Mouse (Mus musculus) stomach, embryonic 15.5 days (tissue): ENCODE results near the gene Ncstn. TPM values are rescaled to one million over a fixed set of nuclear protein-coding genes. Genes with fewer than 3 reads are reported as not detected.

Experiments used
- ATAC-seq: fragments of 200-750 bp; cut with Nextera tagmentation; 2 replicates; pipeline ENCODE4 v1.8.0; 2017; ENCODE audit warnings: low read depth, moderate number of reproducible peaks, moderate TSS enrichment; ENCODE audit not compliant: insufficient read depth, low FRiP score
- H3K27ac ChIP-seq: fragments of 300-500 bp; sonication (generic); 2 replicates; pipeline ENCODE4 v1.5.1; 2015; ENCODE audit warnings: mild to moderate bottlenecking, inconsistent platforms
- H3K27me3 ChIP-seq: fragments of 300-500 bp; sonication (generic); replicated peaks from 2 replicates; pipeline ENCODE4 v1.6.1; 2015; ENCODE audit warnings: inconsistent platforms
- H3K36me3 ChIP-seq: fragments of 300-500 bp; sonication (generic); 2 replicates; pipeline ENCODE4 v1.6.1; 2015; ENCODE audit warnings: inconsistent platforms
- H3K4me1 ChIP-seq: fragments of 300-500 bp; sonication (generic); 2 replicates; pipeline ENCODE4 v1.6.1; 2015; ENCODE audit warnings: inconsistent platforms
- H3K4me2 ChIP-seq: fragments of 300-500 bp; sonication (generic); 2 replicates; pipeline ENCODE4 v1.6.1; 2015; ENCODE audit warnings: mild to moderate bottlenecking, inconsistent platforms
- H3K4me3 ChIP-seq: fragments of 300-500 bp; sonication (generic); replicated peaks from 2 replicates; pipeline ENCODE4 v1.5.1; 2015; ENCODE audit warnings: inconsistent platforms
- H3K9ac ChIP-seq: fragments of 300-500 bp; sonication (generic); 2 replicates; pipeline ENCODE4 v1.6.1; 2015; ENCODE audit warnings: inconsistent platforms
- H3K9me3 ChIP-seq: fragments of 300-500 bp; sonication (generic); 2 replicates; pipeline ENCODE4 v1.6.1; 2016; ENCODE audit warnings: inconsistent platforms
- WGBS: fragments of 180-500 bp; shearing (Covaris S2); methylation state at CpG from one replicate; pipeline ENCODE4 v1.1.7; 2015; 5-methylcytosine and 5-hydroxymethylcytosine counted together
- polyA plus RNA-seq: library from polyadenylated mRNA; unstranded; fragments of >200 nt; fragmentation: Nextera tagmentation; extraction: Ambion mirVana; gene quantifications from 2 replicates; pipeline ENCODE4 v1.2.1, GENCODE M21; 2015

Ncstn gene
- polyA plus RNA-seq, 1 experiment from 2014 or later: 114 TPM

DNA sequence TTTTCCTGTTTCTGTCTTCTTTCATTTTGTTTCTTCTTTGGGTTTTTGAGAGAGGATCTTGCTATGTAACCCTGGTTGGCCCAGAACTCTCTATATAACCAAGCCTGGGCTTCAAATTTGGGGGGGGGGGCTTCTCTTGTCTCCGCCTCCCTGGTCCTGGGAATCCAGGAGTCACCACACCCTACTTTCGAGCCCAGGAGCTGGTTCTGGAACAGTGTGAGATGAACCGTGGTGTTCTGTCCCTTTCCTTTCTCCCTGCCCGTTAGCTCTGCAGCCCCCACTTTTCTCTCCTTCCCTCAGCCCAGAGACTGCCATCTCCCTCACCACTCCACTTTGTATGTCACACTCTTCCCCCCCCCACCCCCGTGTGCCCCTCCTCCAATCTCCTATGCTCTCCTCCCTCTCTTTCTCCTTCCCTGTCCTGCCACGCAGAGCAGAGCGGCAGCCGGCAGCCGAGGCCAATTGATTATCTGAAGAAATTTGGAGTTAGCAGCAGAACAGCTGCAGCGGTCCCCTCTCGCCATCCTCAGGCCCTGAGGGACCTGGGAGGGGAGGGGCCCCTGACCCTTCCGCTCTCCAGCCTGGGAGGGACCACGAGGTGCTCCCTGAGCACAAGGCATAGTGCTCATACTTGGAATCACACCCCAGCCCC lies 33.3 kb downstream of the Ncstn start:
- 32% methylated on average over 13 of the region's 13 CpGs for WGBS
- ATAC-seq: no peak
- Histone ChIP-seq H3K4me2 (no peak overlapping the region), H3K36me3 (no peaks in the 10 kb centered on the region), H3K9ac (no peak overlapping the region), H3K9me3 (no peaks in the 10 kb centered on the region), H3K27ac (no peak overlapping the region), H3K4me3 (no peak overlapping the region), H3K4me1 (peaks cover 6% of the 10 kb centered on the region; the same call in 1 of the 2 replicates), H3K27me3 (peaks cover 22% of the 10 kb centered on the region)

DNA sequence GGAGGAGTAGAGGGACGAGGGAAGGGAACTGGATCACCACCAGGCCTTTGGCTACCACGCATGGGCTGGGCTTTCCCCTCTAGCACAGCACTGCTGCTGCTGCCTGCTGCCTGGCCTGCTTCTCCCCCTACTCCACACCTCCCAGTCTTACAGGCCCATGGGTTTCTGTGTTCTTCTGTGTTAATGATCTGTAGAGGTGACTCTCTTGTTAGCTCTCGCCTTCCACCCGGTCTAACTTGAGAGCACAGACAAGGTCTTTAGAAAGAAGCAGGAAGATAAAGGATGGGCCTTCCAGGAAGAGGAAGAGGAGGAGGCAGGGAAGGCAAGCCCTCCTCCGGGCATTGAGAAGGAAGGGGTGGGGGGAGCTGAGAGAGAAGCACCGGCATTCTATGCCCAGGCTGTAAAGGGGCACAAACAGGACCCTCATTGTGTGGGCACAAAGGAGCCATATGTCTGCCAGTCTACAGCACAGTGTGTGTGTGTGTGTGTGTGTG lies 34.3 kb downstream of the Ncstn start:
- Histone ChIP-seq H3K27me3 (peaks cover 13% of the 10 kb centered on the region), H3K9ac (no peak overlapping the region), H3K4me3 (no peak overlapping the region), H3K4me1 (no peaks in the 10 kb centered on the region), H3K4me2 (peak overlapping the region; percentile 13; the same call in 1 of the 2 replicates), H3K9me3 (no peaks in the 10 kb centered on the region), H3K27ac (0 out of 2 replicates have a peak overlapping the region, but pooled peaks have one; percentile 48), H3K36me3 (no peaks in the 10 kb centered on the region)
- ATAC-seq: peak; percentile 30; the same call in 1 of the 2 replicates
- 32% methylated on average over 6 of the region's 6 CpGs for WGBS

DNA sequence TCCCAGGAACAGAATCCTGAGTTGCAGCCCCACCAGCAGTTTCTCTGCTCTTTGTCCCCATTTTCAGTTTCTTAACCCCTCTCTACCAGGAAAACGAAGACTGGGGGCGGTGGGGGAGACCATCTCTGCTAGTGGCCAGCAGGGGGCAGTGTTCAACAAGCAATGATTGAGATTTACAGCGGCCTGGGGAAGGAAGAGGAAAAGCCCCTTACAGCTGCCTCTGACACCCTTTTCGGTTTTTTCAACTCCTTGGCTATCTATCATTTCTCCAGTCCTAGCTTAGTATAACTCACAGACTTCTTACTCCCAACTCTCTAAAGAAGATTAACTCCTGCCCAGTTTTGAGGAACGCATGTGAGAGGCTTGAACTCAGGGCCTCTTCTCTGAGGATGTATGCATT lies 35.7 kb downstream of the Ncstn start:
- Histone ChIP-seq H3K9me3 (no peaks in the 10 kb centered on the region), H3K4me2 (no peak overlapping the region), H3K9ac (no peak overlapping the region), H3K27me3 (no peaks in the 10 kb centered on the region), H3K4me1 (no peaks in the 10 kb centered on the region), H3K36me3 (no peaks in the 10 kb centered on the region), H3K4me3 (no peak overlapping the region), H3K27ac (no peak overlapping the region)
- 8% methylated on average over 5 of the region's 5 CpGs for WGBS
- ATAC-seq: 0 out of 2 replicates have a peak, but pooled peaks have one; percentile 9

DNA sequence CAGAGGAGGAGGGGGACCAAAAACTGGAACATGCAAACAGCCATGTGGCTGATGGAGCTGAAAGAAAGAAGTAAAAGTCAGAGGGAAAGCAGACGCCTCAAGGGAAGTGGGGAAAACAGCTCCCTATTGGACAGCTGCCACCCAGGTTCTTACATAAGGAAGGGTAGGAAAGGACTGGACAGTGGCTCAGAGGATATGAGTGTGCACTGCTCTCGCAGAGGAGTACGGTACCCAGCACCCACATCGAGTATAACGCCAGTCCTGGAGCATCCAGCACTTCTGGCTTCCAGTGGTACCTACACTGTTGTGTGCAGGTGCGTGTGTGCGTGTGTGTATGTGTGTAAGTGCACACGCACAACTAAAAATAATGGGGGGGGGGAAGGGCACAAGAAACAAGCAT lies 36.2 kb downstream of the Ncstn start:
- no peak for ATAC-seq
- Histone ChIP-seq H3K36me3 (no peaks in the 10 kb centered on the region), H3K4me1 (no peaks in the 10 kb centered on the region), H3K4me3 (no peak overlapping the region), H3K9ac (no peak overlapping the region), H3K9me3 (no peaks in the 10 kb centered on the region), H3K27ac (no peak overlapping the region), H3K27me3 (no peaks in the 10 kb centered on the region), H3K4me2 (no peak overlapping the region)
- WGBS: 70% methylated on average over 8 of the region's 8 CpGs

DNA sequence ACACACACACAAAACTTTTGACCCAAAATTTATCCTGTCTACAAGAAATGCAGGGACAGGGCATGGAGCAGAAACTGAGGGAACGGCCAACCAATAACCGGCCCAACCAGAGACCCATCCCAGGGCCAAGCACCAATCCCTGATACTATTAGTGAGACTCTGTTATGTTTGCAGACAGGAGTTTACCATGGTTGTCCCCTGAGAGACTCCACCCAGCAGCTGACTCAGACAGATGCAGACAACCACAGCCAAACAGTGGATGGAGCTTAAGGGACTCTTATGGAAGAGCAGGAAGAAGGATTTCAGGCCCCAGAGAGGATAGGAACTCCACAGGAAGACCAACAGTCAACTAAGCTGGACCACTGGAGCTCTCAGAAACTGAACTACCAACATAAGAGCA lies 52.7 kb downstream of the Ncstn start:
- Histone ChIP-seq H3K27me3 (no peaks in the 10 kb centered on the region), H3K9ac (no peak overlapping the region), H3K4me1 (peaks cover 12% of the 10 kb centered on the region), H3K4me2 (no peak overlapping the region), H3K4me3 (no peak overlapping the region), H3K36me3 (no peaks in the 10 kb centered on the region), H3K9me3 (no peaks in the 10 kb centered on the region), H3K27ac (no peak overlapping the region)
- WGBS: 81% methylated on average over 2 of the region's 2 CpGs
- ATAC-seq: no peak

DNA sequence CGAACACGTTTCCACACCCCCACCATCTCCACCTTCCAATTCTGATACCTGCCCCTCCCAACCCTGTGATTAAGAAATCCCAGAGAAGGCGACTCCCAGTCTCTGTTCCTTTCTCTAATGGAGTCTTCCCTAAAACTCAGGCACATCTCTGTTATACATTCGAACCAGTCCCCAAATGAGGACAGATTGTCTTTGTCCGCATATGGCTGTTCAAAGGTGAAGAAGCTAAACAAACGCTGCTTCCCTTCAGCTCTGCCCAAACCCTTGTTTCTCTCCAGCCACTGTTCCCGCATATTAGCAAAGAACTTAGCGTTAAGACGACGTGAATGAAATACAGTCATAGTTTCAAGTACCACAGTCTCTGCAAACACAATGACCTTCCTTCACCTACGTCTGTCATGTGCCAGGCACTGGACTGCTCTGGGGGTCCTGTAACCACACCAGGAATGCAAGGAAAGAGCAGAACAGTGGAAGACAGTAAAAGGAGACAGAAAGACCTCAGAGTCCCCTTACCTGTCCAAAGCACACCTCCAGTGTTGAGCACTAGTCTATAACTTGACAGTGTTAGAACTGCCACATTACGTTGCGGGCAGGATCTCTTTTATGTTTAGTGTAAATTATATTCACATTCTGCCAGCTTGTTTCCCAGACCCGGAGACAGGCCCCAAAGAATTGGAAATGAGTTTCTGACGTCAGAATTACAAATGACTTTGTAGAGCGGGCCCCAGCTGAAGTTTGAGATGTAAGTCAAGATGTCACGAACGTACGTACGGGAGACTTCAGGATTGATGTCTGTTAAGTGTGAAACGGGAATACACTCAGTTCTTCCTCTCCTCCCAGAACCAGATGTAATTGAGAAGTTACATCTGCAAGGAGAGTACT lies 54.0 kb downstream of the Ncstn start, which contains the start of gene Vangl2:
TSS of gene Vangl2 (minus strand) at position 51 of the 882 bp plus-strand sequence.
- peak within 1 kb of the TSS; percentile 86 for H3K27ac ChIP-seq
- H3K9me3 ChIP-seq: no peaks in the 10 kb centered on the region
- no peak for ATAC-seq
- peak within 1 kb of the TSS; percentile 89 for H3K4me3 ChIP-seq
- no peaks in the 10 kb centered on the region for H3K36me3 ChIP-seq
- no peak within 1 kb of the TSS; the same call in 1 of the 2 replicates for H3K9ac ChIP-seq
- no peaks in the 10 kb centered on the region for H3K27me3 ChIP-seq
- peak within 1 kb of the TSS; percentile 73 for H3K4me2 ChIP-seq
- H3K4me1 ChIP-seq: peaks cover 19% of the 10 kb centered on the region
- WGBS: 50% methylated on average over 21 of the region's 21 CpGs

DNA sequence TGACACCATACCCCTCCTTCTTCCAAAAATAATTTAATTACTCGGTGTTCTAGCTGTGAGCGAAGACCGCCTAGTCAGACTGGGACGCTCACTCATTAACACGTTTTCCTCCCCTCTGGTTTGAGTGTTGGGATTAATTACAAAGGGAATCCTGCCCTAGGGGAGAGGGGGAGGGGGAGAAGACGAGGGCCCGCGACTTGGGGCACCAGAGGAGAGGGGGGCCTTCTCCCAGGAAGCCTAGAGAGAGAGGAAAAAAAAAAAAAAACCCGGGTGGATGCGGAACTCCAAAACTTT lies 54.8 kb downstream of the Ncstn start:
- ATAC-seq: no peak
- H3K4me1 ChIP-seq: peaks cover 19% of the 10 kb centered on the region
- no peaks in the 10 kb centered on the region for H3K9me3 ChIP-seq
- H3K4me2 ChIP-seq: peak overlapping the region; percentile 73
- H3K36me3 ChIP-seq: no peaks in the 10 kb centered on the region
- H3K27me3 ChIP-seq: no peaks in the 10 kb centered on the region
- peak overlapping the region; percentile 86; the same call in 1 of the 2 replicates for H3K27ac ChIP-seq
- WGBS: 26% methylated on average over 10 of the region's 10 CpGs
- peak overlapping the region; percentile 89 for H3K4me3 ChIP-seq
- no peak overlapping the region for H3K9ac ChIP-seq

DNA sequence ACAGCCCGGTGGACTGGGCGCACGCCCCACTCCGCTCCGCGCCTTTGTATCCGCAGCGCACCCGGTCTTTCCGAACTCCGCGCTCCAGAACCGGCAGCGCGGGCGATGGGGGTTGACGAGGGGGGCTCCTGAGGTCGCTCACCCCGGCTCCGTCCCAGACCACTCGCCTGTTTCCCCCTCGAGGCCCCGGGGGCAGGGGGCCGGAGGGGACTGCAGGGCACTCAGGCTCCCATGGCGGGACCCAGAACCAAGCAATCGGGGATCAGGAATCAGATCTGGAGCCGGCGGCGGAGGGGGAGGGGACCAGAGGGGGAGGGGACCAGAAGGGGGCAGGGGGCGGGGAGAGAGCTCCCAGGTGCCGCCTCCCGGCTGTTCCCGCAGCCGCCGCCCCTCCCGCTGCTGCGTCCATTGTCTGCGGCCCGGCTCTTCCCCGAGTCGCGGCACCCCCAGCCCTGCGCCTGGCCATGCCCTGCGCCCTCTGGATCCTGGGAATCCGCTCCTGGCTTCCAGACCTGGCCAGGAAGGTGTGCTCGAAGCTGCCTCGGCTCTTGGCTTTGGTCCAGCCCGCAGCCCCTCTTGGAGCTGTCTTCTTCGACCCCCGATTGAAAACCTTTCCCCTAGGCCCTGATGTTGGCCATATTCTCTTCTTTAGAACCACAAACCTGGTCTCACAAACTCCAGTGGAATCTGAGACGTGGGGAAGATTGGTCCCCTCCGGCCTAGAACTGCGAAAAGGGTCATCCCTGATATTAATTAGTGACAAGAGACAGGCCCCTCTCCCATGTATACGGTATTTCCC lies 55.4 kb downstream of the Ncstn start:
- H3K9me3 ChIP-seq: no peaks in the 10 kb centered on the region
- H3K36me3 ChIP-seq: no peaks in the 10 kb centered on the region
- H3K4me1 ChIP-seq: peaks cover 25% of the 10 kb centered on the region
- WGBS: 1% methylated on average over 49 of the region's 54 CpGs
- ATAC-seq: peak; percentile 86
- peak overlapping the region; percentile 86 for H3K27ac ChIP-seq
- H3K4me3 ChIP-seq: peak overlapping the region; percentile 89
- peak overlapping the region; percentile 80 for H3K9ac ChIP-seq
- H3K4me2 ChIP-seq: peak overlapping the region; percentile 73
- H3K27me3 ChIP-seq: no peaks in the 10 kb centered on the region

DNA sequence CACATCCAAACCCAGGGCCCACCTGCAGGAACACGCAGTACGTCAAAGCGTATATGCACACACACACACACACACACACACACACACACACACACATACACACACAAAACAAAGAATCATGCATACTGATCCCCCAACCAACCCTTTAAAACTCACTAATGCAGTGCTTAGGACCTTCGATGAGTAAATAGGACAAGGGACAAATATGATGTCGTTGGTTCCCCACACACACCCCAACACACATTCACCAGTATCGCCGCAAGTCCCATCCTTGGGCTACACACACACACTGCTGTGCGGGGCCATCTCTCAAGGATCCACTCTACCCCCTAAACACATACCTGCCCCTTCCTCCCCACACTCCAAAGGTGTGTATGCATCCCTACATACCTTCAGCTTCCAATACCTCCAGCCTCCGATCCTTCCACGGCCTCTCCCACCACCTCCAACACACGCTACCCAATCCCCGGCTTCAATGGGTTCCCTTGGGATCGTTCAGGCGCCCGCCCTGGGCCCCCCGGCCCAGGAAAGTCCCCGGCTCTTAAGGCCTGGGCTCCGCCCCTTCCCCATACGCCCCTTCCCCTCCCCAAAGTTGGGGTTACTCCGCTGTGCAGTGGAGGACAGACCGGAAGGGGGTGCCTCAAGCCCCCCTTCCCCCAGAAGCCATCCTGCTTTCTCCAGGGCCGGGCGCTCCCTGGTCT lies 56.2 kb downstream of the Ncstn start:
- peak overlapping the region; percentile 89 for H3K4me3 ChIP-seq
- peak overlapping the region; percentile 73 for H3K4me2 ChIP-seq
- H3K27me3 ChIP-seq: no peaks in the 10 kb centered on the region
- WGBS: 3% methylated on average over 23 of the region's 23 CpGs
- H3K36me3 ChIP-seq: no peaks in the 10 kb centered on the region
- peak overlapping the region; percentile 80 for H3K9ac ChIP-seq
- peak overlapping the region; percentile 86 for H3K27ac ChIP-seq
- ATAC-seq: peak; percentile 63
- peaks cover 30% of the 10 kb centered on the region for H3K4me1 ChIP-seq
- H3K9me3 ChIP-seq: no peaks in the 10 kb centered on the region

DNA sequence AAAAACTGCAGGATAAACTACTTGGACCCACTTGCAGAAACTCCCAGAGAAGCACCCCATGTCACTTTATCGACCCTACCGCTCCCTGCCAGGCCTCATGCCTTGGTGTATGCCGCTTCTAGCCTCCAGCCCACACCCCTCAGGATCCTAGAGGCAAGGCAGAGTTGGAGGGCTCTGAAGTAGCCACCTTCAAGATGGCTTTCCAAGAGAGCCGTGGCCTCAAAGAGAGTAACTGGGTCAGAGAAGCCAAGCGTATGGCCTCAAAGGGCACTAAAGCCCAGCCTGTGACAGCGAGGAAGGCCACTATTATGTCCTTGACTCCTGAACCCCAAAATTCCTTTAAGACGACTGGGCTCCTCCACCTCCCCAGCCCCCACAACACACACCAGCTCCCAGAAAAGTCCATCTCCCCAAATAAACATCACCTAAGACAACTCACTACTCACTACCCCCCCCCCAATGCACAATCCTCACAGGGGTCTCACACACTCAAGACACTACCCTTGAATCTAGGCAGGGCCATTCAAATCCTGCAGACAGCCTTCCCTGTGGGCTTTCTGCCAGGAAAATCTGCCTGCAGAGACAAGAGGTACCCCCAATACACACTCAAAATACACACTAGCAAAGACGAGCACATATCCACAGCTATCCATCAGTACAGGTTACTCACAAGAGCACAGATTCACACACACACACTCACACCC lies 57.2 kb downstream of the Ncstn start:
- 49% methylated on average over 8 of the region's 8 CpGs for WGBS
- H3K36me3 ChIP-seq: no peaks in the 10 kb centered on the region
- H3K4me3 ChIP-seq: peak overlapping the region; percentile 89
- H3K9me3 ChIP-seq: no peaks in the 10 kb centered on the region
- H3K27me3 ChIP-seq: no peaks in the 10 kb centered on the region
- no peak for ATAC-seq
- H3K9ac ChIP-seq: no peak overlapping the region
- no peak overlapping the region for H3K27ac ChIP-seq
- peaks cover 30% of the 10 kb centered on the region for H3K4me1 ChIP-seq
- peak overlapping the region; percentile 73 for H3K4me2 ChIP-seq
